Mouse (Mus musculus) brain, embryonic 14.5 days (tissue): ENCODE measurements around the gene Erfe.

Experiments
- CTCF ChIP-seq: fragments of 200-500 bp; IDR thresholded peaks from 2 replicates; pipeline ENCODE4 v1.5.1; 2012; ENCODE audit warnings: inconsistent platforms, mild to moderate bottlenecking, moderate library complexity, borderline replicate concordance; ENCODE audit not compliant: insufficient read depth, insufficient read length; ENCODE audit errors: extremely low read depth
- POLR2A ChIP-seq: fragments of 200-500 bp; IDR thresholded peaks from 2 replicates; pipeline ENCODE4 v1.6.1; 2012; ENCODE audit warnings: mild to moderate bottlenecking, inconsistent platforms, borderline replicate concordance; ENCODE audit not compliant: poor library complexity, insufficient read depth, insufficient read length, severe bottlenecking; ENCODE audit errors: extremely low read depth

DNA sequence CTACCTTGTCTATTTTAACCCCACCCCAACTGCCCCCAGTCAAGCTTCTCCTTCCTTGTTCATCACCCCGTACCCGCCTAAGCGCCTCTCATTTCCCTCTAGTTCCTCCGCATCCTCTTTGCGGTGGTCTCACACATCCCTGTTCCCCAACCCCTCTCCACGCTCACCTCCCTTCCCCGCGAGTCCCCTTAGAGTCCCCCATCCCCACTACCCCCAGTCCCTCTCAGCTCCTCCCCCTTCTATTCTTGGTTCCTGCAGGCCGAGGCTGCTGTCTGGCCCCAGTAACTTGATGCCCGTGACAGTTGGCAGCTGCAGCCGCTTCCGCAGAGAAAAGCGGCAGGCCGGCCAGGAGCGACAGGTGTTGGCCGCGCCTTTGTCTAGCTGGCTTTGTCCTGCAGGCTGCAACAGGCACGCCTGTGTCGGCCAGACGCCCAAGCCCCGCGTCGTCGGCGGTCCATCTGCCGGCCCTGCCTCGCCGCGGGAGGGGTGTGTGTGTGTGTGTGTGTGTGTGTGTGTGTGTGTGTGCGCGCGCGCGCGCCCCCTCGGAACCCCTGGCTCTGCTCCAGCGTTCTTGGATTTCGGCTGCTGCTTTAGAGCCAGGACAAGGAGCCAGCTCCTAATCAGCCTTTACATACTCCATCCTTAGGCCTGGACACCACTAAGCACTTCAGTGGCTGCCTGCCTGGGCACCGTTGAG, 47.8 kb downstream of the Erfe start, which contains the start of gene Hes6:
- TF ChIP-seq CTCF (no peak), POLR2A (0 out of 2 replicates have a peak, but pooled peaks have one; percentile 16)
